Mouse (Mus musculus) lung, adult 2 months (tissue): ENCODE data around the gene Esrrg.

ENCODE experiments used
- CTCF ChIP-seq: fragments of 200-500 bp; IDR thresholded peaks from 2 replicates; pipeline ENCODE4 v1.5.1; 2011; ENCODE audit warnings: mild to moderate bottlenecking, low read length, control low read depth; ENCODE audit not compliant: insufficient read depth
- POLR2A ChIP-seq: fragments of 200-500 bp; IDR thresholded peaks from 2 replicates; pipeline ENCODE4 v1.6.1; 2011; ENCODE audit warnings: low read depth, mild to moderate bottlenecking, control low read depth, low read length, borderline replicate concordance; ENCODE audit errors: extremely low read depth

DNA sequence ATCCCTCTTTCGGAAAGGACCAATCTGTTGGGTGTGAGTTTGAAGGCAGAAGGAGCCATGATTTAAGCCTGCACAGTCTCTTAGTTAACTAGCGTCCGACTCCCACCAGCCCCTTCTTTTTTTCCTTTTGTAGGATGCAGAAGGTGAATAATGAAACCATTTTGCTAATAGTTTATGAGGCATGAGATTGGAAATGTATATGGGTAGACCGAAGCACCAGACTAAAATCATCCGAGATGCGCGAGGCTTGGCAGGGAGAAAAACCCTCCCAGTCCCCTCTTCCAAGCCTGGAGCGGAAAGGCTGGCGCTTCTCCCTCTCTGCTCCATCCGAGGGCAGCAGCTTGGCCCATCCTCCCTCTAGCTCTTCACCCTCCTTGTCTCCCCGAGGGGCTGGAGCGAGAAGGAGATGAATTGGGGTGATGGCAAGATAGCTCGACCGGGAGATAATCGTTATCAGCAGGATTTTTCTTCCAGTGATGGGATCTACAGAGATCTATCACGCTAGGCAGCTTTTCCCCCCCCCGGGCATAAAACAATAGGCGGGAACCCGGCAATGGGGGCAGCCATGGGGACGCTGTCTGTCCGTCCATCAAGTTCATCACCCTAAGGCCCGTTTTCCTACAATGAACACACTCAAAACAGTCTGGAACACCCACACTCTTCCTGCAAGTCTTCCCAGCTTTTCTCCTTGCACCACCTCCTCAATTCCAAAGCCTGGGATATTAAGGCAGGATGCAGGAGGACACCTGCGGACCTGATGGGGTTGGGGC lies 2.1 kb upstream of the Esrrg start:
- TF ChIP-seq CTCF, result no peak
- TF ChIP-seq POLR2A, result no peak
